Mouse (Mus musculus) regulatory T cell (primary cell): ENCODE measurements around the gene Snw1.

Experiments
- in situ Hi-C: fragments of 300-600 bp; cut with MboI, MseI; formaldehyde crosslinking; loops from one replicate; pipeline ENCODE4 v1.15.1; 2025; ENCODE audit warnings: high pct_unique_total_duplicates

Gene Snw1

DNA sequence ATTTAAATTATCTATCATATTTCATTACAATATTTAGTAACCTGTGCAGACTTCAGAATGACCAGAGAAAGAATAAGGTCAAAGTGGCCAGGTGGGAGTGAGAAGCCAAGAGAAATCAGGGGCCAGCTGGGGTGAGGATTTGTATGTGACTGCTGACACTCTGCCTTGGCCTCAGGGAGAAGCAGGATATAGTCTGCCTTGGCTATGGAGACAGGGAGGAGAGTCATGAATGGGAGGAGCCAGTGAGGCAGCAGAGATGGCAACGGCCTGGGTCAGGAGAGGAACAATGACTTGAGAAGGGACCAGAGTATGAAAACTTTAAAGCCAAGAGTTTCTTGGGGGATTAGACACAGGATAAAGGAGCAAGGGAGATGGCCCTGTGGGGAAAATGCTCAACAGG is 48.4 kb downstream of the Snw1 start:
- in situ Hi-C loops, result no loop called here

DNA sequence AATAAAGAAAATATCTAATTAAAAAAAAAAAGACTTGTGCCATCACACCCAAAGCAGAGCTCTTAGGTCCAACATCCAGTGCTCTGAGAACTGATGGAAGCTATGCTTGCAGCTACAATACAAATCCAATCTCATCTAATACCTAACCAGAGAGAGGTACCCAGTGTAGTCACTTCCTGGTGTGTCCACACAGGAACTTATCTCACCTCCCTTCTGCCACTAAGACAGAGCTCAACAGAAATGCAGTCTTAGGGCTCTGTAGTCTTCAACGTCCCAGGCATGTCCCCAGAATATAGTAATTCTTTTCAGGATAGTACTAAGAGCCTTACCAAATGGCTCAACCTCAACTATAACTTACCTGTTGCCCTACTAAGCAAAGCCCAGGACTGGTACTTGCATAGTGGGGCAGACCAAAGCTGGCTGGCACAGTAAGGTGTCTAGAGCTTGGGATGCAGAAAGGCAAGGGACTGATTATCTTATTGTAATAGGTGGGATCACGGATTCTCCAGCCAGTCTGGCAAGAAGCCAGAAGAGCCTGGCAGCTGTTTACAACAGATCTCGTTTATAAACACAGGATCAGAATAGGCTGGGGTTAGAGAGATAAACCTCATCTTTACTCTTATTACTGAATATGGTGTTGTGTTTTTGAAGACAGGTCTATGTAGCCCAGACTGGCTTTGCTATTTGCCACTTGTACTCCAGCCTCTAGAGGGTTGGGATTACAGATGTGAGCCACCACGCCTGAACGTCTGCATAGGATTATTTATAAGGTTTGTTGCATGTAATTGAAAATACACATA is 50.2 kb downstream of the Snw1 start:
- in situ Hi-C loops, result no loop called here

DNA sequence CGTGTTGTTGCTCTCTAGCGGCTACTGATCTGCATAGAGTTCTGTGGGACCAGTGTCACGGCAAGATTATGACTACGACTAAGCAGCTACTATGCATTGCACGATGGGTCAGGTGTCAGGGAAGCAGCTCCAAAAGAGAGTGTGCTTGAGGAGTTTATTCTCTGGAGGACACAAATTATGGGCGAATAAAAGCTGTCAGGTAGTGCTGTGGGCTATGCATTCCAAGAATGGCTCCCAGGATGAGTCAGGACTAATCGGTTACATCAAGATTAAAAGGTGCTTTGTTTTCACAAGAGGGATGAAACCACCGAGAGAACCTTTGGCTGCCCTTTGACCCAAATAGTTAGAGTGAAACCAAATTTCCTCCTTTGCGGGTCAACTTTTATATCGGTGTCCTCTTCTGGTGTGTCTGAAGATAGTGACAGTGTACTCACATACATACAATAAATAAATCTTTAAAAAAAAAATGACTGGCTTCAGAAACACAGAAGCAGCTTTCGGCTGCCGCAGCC is 52.0 kb downstream of the Snw1 start:
- in situ Hi-C loops, result no loop called here

DNA sequence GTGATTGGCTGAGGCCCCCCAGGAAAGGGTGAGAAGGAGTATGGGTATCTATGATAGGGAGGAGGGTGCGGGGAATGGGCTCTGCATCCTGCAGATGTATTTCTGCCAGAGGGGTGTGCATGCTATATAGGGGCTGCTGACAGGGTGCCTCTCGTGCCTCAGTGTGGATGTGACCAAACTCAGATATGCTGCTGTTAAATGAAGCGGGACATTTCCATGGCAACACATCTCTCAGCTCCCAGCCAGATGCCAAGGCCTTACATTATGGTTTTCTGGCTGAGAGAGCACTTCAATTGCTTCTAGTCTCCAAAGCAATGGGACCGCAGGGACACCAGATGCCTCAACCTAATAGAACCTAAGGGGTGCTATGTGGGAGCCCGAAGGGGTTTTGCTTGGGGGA is 53.2 kb downstream of the Snw1 start:
- in situ Hi-C loops, result no loop called here

DNA sequence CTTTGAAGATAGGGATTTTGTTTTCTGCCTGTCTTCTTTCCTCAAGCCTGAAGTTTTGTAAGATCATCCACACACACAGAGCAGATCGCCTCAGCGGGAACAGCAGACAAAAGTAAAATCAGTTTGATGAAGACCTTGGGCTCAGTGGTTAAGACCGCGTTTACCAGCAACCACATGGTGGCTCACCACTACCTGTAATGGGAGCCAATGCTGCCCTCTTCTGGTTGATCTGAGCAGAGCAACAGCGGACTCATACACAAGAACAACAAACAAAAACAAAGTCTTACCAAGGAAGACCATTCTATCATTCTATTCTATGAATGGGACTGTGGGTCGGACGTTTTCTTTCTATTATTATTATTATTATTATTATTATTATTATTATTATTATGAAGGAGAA is 55.4 kb downstream of the Snw1 start:
- in situ Hi-C loops, result no loop called here

DNA sequence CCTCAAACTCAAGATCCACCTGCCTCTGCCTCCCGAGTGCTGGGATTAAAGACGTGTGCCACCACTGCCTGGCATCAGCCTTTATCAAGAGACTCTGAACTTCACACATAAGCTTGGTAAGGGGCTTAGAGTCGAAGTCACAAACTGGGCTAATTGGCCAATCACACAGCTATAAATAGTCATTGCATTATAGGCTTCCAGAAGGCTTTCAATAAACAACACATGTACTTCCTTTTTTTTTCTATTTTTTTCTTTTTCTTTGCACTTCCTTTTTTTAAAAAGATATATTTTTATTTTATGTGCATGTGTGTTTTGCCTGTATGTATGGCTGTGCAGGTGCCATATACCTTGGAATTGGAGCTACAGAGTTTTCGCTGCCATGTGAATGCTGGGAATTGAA is 56.7 kb downstream of the Snw1 start:
- in situ Hi-C loops, result no loop called here

DNA sequence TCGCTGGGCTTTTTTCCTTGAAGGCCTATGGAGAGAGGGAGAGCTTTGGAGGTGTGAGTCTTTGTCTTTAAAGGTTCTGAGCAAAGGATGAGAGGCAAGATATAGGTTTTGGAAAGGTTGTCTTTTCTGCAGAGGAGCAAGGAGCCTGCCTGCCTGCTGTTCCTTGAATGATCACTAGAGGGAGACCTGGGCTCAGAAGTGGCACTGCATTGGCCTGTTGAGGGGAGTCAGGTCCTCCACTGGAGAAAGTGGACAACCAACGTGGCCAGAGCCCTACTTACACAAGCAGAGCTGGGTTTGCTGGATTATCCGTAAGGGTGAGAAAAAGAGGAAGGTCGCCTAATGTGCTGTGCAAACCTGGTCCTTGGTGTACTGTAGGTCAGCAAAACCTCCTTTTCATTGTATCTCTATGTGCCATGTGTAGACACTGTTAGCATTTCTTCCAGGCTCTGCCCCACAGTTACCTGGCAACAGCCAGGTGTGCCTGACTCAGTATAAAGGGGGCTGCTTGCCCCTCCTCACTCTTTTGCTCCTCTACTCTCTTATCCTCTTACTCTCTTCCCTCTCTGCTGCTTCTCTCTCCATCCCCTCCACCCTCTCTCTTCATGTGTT is 58.8 kb downstream of the Snw1 start:
- in situ Hi-C loops, result no loop called here

DNA sequence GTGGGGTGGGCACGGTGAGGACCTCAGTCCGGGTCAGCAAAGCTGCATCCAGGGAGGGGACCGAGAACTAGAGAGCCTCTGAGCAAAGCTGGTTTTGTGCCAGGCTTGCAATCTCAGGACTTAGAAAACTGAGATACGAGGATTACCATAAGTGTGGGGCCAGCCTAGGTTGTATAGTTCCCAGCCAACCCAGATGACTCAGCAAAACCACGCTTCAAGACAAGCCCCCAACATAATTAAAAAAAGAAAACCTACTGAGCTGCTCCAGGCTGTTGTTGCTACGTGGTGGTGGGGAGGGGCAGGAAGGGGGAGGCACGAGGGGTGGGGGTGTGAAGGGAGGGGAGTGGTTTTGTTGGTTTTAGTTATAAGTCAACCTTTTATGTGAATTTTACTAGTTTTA is 61.1 kb downstream of the Snw1 start:
- in situ Hi-C loops, result no loop called here

DNA sequence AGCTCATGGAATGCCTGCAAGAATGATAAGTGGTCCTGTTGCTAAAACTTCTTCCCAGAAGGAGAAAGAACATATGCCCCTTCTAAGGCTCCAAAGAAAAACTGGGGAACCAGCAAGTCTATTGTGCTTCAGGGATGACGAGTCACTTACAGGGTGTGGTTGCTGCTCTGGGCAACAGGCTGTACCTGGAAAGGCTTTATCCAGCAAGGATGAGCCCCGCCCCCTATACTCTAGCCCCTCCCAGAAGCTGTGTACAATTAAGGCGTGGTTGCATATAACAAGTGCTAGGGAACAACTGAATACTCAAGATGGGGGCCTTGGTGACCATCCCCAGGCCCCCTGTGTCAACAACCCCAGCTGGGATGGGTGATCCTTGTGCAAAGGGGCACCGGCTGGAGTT is 63.0 kb downstream of the Snw1 start:
- in situ Hi-C loops, result no loop called here

DNA sequence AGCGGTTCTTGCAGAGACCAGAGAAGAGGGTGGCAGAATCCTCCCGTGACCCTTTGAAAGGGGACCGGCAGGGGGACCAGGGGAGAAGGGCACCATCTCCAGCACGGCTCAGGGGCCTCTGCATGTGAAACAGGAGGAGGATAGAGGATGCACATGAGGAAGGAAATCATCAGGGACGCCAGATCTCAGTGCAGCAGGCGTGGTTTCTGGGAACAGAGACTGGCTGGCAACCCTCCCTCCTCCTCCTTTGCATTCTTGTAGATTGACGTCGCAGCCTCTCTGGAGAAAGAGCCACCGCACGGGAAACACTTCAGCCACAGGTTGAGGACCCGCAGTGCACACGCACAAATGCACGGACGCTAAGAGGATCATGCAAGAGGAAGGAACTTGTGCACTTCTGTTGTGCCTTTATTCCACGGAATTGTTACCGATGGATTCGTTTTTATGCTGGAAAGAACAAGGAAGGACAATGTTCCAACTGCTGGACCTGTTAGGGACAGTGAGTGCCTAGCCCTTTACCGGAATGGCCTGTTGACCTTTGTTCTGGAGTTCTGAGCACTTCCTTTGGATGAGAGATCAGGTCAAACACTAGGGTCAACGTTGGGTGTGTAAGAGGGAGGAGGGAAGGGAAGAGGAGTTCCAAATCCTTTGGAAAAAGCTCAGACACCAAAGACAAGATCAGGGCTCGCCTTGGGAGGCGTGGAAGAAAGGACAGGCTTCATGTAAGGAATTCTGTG is 64.0 kb downstream of the Snw1 start:
- in situ Hi-C loops, result no loop called here

DNA sequence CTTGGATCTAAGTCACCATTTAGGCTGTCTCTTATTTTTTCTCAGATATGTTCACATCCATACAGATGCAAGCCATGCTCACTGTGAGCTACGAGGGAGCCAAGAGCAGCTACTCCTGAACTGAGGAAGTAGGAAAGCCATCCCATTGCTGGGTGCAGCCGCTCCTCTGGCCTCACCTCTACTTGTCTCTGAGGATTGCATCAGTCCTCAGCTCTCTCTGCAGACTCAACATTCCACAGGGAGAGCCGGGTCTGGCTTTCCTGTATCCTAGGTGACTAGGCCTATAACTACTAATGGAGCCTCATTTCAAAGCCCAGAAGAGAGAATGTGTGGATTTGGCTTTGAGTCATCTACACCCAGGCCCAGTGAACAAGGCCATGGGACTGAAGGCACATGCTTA is 66.4 kb downstream of the Snw1 start:
- in situ Hi-C loops, result no loop called here

DNA sequence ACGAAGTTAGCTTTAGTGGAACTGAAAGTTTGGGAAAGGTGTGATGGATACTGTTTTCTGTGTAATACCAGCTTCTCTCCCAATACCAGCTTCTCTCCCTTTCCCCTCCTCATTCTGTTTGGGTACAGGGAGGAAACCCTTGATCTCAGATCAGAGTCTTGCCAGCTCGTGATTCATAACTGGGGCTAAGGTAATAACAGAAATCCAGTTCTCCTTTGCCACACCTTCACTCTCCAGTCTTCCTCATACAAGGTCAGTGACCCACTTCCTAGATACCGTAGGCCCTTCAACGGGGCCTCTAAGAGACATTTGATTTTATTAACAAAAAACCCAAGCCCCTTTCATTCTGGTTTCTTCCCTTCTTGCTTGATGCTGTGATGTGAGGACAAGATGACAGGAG is 66.9 kb downstream of the Snw1 start:
- in situ Hi-C loops, result no loop called here

DNA sequence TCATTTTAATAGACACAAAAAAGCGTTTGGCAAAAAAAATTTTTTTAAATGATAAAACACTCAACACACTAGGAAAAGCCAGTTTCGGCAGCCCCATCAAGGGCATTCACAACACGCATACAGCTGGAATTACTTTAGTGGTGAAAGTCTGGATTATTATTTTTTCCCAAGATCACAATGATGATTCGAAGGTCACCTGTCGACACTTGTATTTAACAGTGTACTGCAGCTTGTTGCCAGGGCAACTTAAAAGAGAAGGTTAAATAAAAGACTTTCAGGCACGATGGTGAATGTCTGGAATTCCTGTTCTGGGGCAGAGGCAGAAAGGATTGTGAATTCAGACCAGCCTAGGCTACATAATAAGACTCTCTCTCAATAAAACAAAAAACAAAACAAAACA is 70.2 kb downstream of the Snw1 start:
- in situ Hi-C loops, result no loop called here

DNA sequence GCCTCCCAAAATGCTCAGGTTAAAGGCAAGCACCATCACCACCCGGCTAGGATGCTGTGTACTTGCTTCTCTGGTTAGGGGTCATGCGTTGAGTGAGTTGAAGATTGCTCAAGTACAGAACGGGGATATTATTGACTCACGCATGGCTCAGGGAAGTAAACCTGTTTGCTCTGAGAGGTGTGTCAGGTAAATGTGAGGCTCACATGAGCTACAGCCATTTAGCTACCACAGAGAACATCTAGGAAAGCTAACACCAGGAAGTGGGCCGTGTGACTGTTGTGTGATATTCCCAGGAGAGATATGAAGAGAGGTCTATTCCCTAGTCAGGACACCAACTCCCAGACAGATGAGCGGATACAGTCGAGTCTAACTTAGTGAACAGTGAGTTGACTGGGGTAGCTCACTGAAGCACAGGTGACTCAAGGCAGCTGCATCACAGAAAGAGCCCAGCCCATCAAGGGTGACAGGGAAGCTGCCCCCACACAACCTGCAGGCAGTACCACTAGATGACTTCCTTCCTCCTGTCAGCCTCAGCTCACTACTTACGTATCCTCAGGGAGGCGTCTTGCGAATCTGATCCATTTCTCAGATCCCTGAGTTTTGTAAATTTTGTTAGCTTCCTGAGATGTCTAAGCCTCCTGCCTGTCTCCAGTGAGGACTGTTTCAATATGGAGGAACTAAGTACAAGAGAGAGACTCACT is 72.8 kb downstream of the Snw1 start:
- in situ Hi-C loops, result no loop called here
